Mouse (Mus musculus): Measurements from ENCODE around the gene Ffar3. TPM values are rescaled to one million over a fixed set of nuclear protein-coding genes. Genes with fewer than 3 reads are reported as not detected.

Ffar3 gene
- not detected in 2 replicates for polyA plus RNA-seq (2015; fragmentation: Nextera tagmentation; extraction: Ambion mirVana)

GRCm38 (mm10) chr7:30856078-30856477, at the start of gene Ffar3:
TSS of gene Ffar3 (minus strand) at chr7:30856178.
- Histone ChIP-seq H3K9ac (no peak within 1 kb of the TSS), H3K36me3 (no peaks in the 10 kb centered on the region), H3K27me3 (no peaks in the 10 kb centered on the region), H3K4me3 (replicated peaks) (no peak within 1 kb of the TSS), H3K9me3 (replicated peaks) (no peaks in the 10 kb centered on the region), H3K27ac (no peak within 1 kb of the TSS), H3K4me2 (no peak within 1 kb of the TSS), H3K4me1 (replicated peaks) (0 out of 2 replicates have a peak, but pooled peaks cover 7% of the 10 kb centered on the region)
- WGBS (ENCODE audit: insufficient replicate concordance), result 60% methylated on average over 6 of the region's 6 CpGs
- no peak for DNase-seq
- ATAC-seq (ENCODE audit: low read depth), result no peak

GRCm38 (mm10) chr7:30904042-30904441, 48.1 kb upstream of the Ffar3 start:
- H3K9me3 ChIP-seq (replicated peaks), result no peaks in the 10 kb centered on the region
- H3K4me1 ChIP-seq (replicated peaks), result 0 out of 2 replicates have a peak, but pooled peaks cover 3% of the 10 kb centered on the region
- H3K36me3 ChIP-seq, result no peaks in the 10 kb centered on the region
- no peak overlapping the region for H3K27ac ChIP-seq
- no peak for DNase-seq
- 28% methylated on average over 4 of the region's 4 CpGs for WGBS (ENCODE audit: insufficient replicate concordance)
- H3K27me3 ChIP-seq, result peaks cover 13% of the 10 kb centered on the region
- no peak overlapping the region for H3K9ac ChIP-seq
- H3K4me2 ChIP-seq, result no peak overlapping the region
- no peak overlapping the region for H3K4me3 ChIP-seq (replicated peaks)
- no peak for ATAC-seq (ENCODE audit: low read depth)

- 50% methylated on average over 3 of the region's 3 CpGs for WGBS (ENCODE audit: insufficient replicate concordance)
- peaks cover 7% of the 10 kb centered on the region for H3K4me1 ChIP-seq (replicated peaks)
- H3K36me3 ChIP-seq, result no peaks in the 10 kb centered on the region
- no peaks in the 10 kb centered on the region for H3K27me3 ChIP-seq
- no peak overlapping the region for H3K27ac ChIP-seq
- no peaks in the 10 kb centered on the region for H3K9me3 ChIP-seq (replicated peaks)
- no peak overlapping the region for H3K9ac ChIP-seq
- no peak overlapping the region for H3K4me3 ChIP-seq (replicated peaks)
- DNase-seq, result no peak
- H3K4me2 ChIP-seq, result no peak overlapping the region
- no peak for ATAC-seq (ENCODE audit: low read depth)
Observed at GRCm38 (mm10) chr7:30895217-30895616, 39.2 kb upstream of the Ffar3 start.

GRCm38 (mm10) chr7:30892515-30892914, 36.5 kb upstream of the Ffar3 start:
- H3K4me1 ChIP-seq (replicated peaks), result peaks cover 7% of the 10 kb centered on the region
- WGBS (ENCODE audit: insufficient replicate concordance), result 44% methylated on average over 3 of the region's 3 CpGs
- H3K27ac ChIP-seq, result no peak overlapping the region
- H3K9ac ChIP-seq, result no peak overlapping the region
- H3K4me3 ChIP-seq (replicated peaks), result no peak overlapping the region
- no peak for DNase-seq
- no peaks in the 10 kb centered on the region for H3K36me3 ChIP-seq
- no peak for ATAC-seq (ENCODE audit: low read depth)
- no peaks in the 10 kb centered on the region for H3K9me3 ChIP-seq (replicated peaks)
- no peak overlapping the region for H3K4me2 ChIP-seq
- H3K27me3 ChIP-seq, result no peaks in the 10 kb centered on the region

GRCm38 (mm10) chr7:30891746-30892145, 35.8 kb upstream of the Ffar3 start:
- Histone ChIP-seq H3K27me3 (no peaks in the 10 kb centered on the region), H3K27ac (no peak overlapping the region), H3K4me3 (replicated peaks) (no peak overlapping the region), H3K9me3 (replicated peaks) (no peaks in the 10 kb centered on the region), H3K36me3 (no peaks in the 10 kb centered on the region), H3K9ac (no peak overlapping the region), H3K4me2 (no peak overlapping the region), H3K4me1 (replicated peaks) (peaks cover 7% of the 10 kb centered on the region)
- no peak for ATAC-seq (ENCODE audit: low read depth)
- WGBS (ENCODE audit: insufficient replicate concordance), result 70% methylated on average over 9 of the region's 9 CpGs
- no peak for DNase-seq

- Histone ChIP-seq H3K4me2 (no peak overlapping the region), H3K9me3 (replicated peaks) (no peaks in the 10 kb centered on the region), H3K4me1 (replicated peaks) (peaks cover 5% of the 10 kb centered on the region), H3K27me3 (no peaks in the 10 kb centered on the region), H3K4me3 (replicated peaks) (no peak overlapping the region), H3K9ac (no peak overlapping the region), H3K36me3 (no peaks in the 10 kb centered on the region), H3K27ac (no peak overlapping the region)
- DNase-seq (no peak), ATAC-seq (ENCODE audit: low read depth) (no peak)
- 24% methylated on average over 2 of the region's 2 CpGs for WGBS (ENCODE audit: insufficient replicate concordance)
Observed at GRCm38 (mm10) chr7:30890681-30891080, 34.7 kb upstream of the Ffar3 start.

GRCm38 (mm10) chr7:30888786-30889185, 32.8 kb upstream of the Ffar3 start:
- Histone ChIP-seq H3K36me3 (no peaks in the 10 kb centered on the region), H3K4me2 (no peak overlapping the region), H3K9ac (no peak overlapping the region), H3K9me3 (replicated peaks) (no peaks in the 10 kb centered on the region), H3K27ac (no peak overlapping the region), H3K4me3 (replicated peaks) (no peak overlapping the region), H3K27me3 (no peaks in the 10 kb centered on the region), H3K4me1 (replicated peaks) (no peaks in the 10 kb centered on the region)
- DNase-seq, result no peak
- WGBS (ENCODE audit: insufficient replicate concordance), result 61% methylated on average over 7 of the region's 7 CpGs
- ATAC-seq (ENCODE audit: low read depth), result no peak

- Histone ChIP-seq H3K36me3 (no peaks in the 10 kb centered on the region), H3K27ac (no peak overlapping the region), H3K4me2 (no peak overlapping the region), H3K4me1 (replicated peaks) (no peaks in the 10 kb centered on the region), H3K27me3 (no peaks in the 10 kb centered on the region), H3K9me3 (replicated peaks) (no peaks in the 10 kb centered on the region), H3K9ac (no peak overlapping the region), H3K4me3 (replicated peaks) (no peak overlapping the region)
- DNase-seq, result no peak
- 63% methylated on average over 14 of the region's 14 CpGs for WGBS (ENCODE audit: insufficient replicate concordance)
- no peak for ATAC-seq (ENCODE audit: low read depth)
Observed at GRCm38 (mm10) chr7:30887568-30888188, 31.7 kb upstream of the Ffar3 start.

GRCm38 (mm10) chr7:30886852-30887251, 30.9 kb upstream of the Ffar3 start:
- H3K27ac ChIP-seq, result no peak overlapping the region
- H3K36me3 ChIP-seq, result no peaks in the 10 kb centered on the region
- H3K9me3 ChIP-seq (replicated peaks), result no peaks in the 10 kb centered on the region
- H3K9ac ChIP-seq, result no peak overlapping the region
- H3K4me3 ChIP-seq (replicated peaks), result no peak overlapping the region
- H3K27me3 ChIP-seq, result no peaks in the 10 kb centered on the region
- DNase-seq, result no peak
- no peak for ATAC-seq (ENCODE audit: low read depth)
- H3K4me2 ChIP-seq, result no peak overlapping the region
- H3K4me1 ChIP-seq (replicated peaks), result no peaks in the 10 kb centered on the region
- WGBS (ENCODE audit: insufficient replicate concordance), result 62% methylated on average over 4 of the region's 4 CpGs

- no peaks in the 10 kb centered on the region for H3K27me3 ChIP-seq
- H3K36me3 ChIP-seq, result no peaks in the 10 kb centered on the region
- H3K9ac ChIP-seq, result no peak overlapping the region
- no peak overlapping the region for H3K4me2 ChIP-seq
- no peak overlapping the region for H3K4me3 ChIP-seq (replicated peaks)
- no peaks in the 10 kb centered on the region for H3K4me1 ChIP-seq (replicated peaks)
- DNase-seq, result no peak
- ATAC-seq (ENCODE audit: low read depth), result no peak
- no peaks in the 10 kb centered on the region for H3K9me3 ChIP-seq (replicated peaks)
- no peak overlapping the region for H3K27ac ChIP-seq
Observed at GRCm38 (mm10) chr7:30884047-30884446, 28.1 kb upstream of the Ffar3 start.

GRCm38 (mm10) chr7:30881367-30881766, 25.4 kb upstream of the Ffar3 start:
- no peaks in the 10 kb centered on the region for H3K27me3 ChIP-seq
- no peaks in the 10 kb centered on the region for H3K36me3 ChIP-seq
- no peak overlapping the region for H3K27ac ChIP-seq
- no peak overlapping the region for H3K4me2 ChIP-seq
- H3K4me1 ChIP-seq (replicated peaks), result no peaks in the 10 kb centered on the region
- 67% methylated on average over 3 of the region's 3 CpGs for WGBS (ENCODE audit: insufficient replicate concordance)
- no peak overlapping the region for H3K9ac ChIP-seq
- no peak overlapping the region for H3K4me3 ChIP-seq (replicated peaks)
- ATAC-seq (ENCODE audit: low read depth) (no peak), DNase-seq (no peak)
- H3K9me3 ChIP-seq (replicated peaks), result no peaks in the 10 kb centered on the region

GRCm38 (mm10) chr7:30880176-30880575, 24.2 kb upstream of the Ffar3 start, which contains the start of gene Cd22:
TSS of gene Cd22 (minus strand) at chr7:30880342.
- DNase-seq (no peak), ATAC-seq (ENCODE audit: low read depth) (no peak)
- Histone ChIP-seq H3K9ac (no peak within 1 kb of the TSS), H3K9me3 (replicated peaks) (no peaks in the 10 kb centered on the region), H3K4me2 (no peak within 1 kb of the TSS), H3K4me1 (replicated peaks) (no peaks in the 10 kb centered on the region), H3K36me3 (no peaks in the 10 kb centered on the region), H3K4me3 (replicated peaks) (no peak within 1 kb of the TSS), H3K27me3 (no peaks in the 10 kb centered on the region), H3K27ac (no peak within 1 kb of the TSS)
- WGBS (ENCODE audit: insufficient replicate concordance), result 32% methylated on average over 7 of the region's 7 CpGs
